Mouse (Mus musculus) myocyte (in vitro differentiated cells): ENCODE measurements around the gene Sox6.

Experiments
- MYOG ChIP-seq, 3 experiments: IDR thresholded peaks; one replicate each; pipeline ENCODE4 v1.6.1; 2011; ENCODE audit warnings: control low read depth in 2 of 3, low read depth in 2 of 3, mild to moderate bottlenecking in 2 of 3; ENCODE audit not compliant: insufficient read length in 2 of 3, control insufficient read depth in 1 of 3, insufficient read depth in 1 of 3
- POLR2A ChIP-seq: IDR thresholded peaks from one replicate; pipeline ENCODE4 v1.6.1; 2011; ENCODE audit warnings: low read depth, mild to moderate bottlenecking, control low read depth, moderate library complexity; ENCODE audit not compliant: insufficient read length
- POLR2AphosphoS2 ChIP-seq: IDR thresholded peaks from one replicate; pipeline ENCODE4 v1.6.1; 2011; ENCODE audit warnings: low read depth, control low read depth; ENCODE audit not compliant: insufficient read length
- REST ChIP-seq: IDR thresholded peaks from one replicate; pipeline ENCODE4 v1.6.1; 2011; ENCODE audit warnings: mild to moderate bottlenecking, control low read depth, moderate library complexity; ENCODE audit not compliant: insufficient read depth, insufficient read length
- TCF12 ChIP-seq: IDR thresholded peaks from one replicate; pipeline ENCODE4 v1.6.1; 2011; ENCODE audit warnings: mild to moderate bottlenecking, control low read depth; ENCODE audit not compliant: poor library complexity, insufficient read depth, severe bottlenecking
- TCF3 ChIP-seq: IDR thresholded peaks from one replicate; pipeline ENCODE4 v1.6.1; 2011; ENCODE audit warnings: low read depth, control low read depth; ENCODE audit not compliant: insufficient read length

DNA sequence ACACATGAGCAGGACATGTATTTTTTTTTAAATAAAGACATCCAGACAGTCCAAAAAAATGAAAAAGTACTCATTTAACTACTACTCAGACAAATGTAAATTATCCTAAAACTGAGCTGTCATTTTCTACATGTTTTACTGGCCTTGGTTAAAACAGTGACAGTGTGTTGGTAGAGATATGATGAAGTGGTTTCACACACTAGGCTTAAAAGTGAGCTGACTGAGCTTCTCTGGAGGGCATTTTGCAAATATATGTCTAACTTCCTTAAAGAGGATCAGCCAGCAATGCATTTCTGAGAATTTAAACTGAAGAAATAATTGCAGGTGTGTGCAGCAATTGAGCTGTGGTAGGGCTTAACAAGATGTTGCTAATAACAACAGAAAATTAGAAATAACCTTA, 196.3 kb downstream of the Sox6 start:
- TF ChIP-seq TCF12 (no peak), POLR2A (no peak), POLR2AphosphoS2 (no peak), TCF3 (no peak), MYOG (IDR thresholded peaks at IDR 0.05; ENCODE audit: control insufficient read depth in 1 of 3, insufficient read depth in 1 of 3, insufficient read length in 2 of 3, low read depth in 2 of 3) (no peak), REST (no peak)
